Mouse (Mus musculus) lung, postnatal 4 days (tissue): ENCODE data around the gene Fgfrl1.

Experiments
- DNase-seq, 2 experiments: peaks; one replicate each; pipeline ENCODE4 v3.0.0; 2021

The Fgfrl1 gene

DNA sequence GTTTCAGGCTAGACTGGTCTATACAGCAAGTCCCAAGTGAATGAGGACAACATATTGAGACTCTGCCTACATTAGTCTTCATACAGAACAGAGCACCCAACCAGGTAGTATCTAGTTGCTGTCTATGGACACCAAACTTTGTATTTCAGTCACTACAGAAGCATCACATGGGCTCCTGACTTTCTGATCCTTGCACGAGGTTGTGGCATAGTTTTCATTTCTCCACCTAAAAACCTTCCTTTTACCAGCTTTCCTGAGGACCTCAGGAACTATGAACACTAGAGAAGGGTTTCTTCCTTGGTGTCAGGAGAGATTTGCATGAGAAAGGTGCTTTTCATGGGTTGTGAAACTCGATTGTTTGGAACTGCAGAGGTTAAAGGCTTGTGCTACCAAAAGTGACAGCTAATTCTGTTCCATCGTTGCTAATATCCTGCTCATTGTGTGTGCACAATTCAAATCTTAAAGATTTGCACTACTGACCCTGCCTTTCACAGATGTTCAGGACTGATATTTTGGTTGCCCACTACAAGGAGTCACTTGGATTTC lies 23.7 kb upstream of the Fgfrl1 start:
- no peak for DNase-seq

DNA sequence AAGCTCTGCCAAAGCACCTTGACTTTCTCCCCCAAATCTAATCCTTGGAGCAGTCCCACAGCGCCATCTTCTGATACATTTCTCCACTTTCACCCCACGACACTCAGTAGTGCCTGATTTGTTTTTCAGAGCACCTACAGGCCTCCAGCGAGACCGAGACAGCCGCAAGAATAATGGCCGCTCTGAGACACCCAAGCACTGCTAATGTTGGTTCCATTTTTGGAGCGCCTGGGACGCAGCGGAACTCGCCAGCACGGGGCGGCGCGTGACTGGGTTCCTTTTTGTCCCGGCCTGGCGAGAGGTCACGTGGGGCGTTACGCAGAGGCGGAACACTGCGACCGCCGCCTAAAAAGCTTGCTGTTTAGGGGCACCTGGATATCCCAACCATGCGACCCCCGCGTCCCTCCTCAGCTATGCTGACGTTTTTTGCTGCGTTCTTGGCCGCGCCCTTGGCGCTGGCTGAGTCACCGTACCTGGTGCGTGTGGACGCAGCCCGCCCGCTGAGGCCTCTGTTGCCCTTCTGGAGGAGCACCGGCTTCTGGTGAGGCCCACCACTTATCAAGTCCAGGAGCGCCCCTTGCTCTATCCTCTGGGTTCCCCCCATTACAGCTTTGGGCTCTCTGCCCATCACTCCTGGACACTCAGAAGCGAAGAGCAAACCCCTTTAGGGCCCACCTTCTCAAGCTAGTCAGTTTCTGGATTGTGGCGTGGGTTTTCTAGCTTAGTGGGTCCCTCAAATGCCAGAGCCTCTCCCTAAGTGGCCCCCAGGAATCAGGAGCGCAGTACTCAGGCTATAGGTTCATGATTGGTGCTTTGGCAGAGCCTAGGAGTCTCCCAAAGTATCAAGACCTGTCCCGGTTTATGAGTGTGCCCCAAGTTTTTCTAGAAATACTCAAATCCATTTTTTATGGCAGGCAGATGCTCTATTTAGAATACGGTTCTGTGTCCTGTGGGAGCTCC lies 22.9 kb upstream of the Fgfrl1 start, which contains the start of gene Dgkq:
TSS of gene Dgkq (minus strand) at position 696 of the 960 bp plus-strand sequence.
- peak; percentile 90 to 91 for DNase-seq

GRCm38 (mm10) chr5:108669986-108670385 lies 22.2 kb upstream of the Fgfrl1 start:
- no peak for DNase-seq

DNA sequence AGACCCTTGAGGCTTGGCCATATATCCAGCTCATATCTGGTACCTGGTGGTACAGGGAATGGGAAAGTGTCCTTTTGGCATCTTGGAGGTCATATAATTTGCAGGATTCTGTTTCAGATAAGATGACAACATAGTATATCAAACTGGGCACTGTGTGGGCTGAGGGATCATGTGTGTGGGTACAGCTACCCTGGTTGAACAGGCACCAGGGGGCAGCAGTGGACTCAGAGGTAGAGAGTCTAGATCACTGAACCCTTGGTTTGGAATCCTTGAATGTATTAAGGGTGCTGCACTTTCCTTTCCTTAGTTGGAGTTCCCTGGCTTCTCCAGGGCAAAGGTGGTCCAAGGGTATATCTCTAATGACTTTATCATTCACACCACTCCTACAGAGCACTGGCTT lies 21.4 kb upstream of the Fgfrl1 start:
- peak in 1 of 2 experiments; percentile 42 for DNase-seq

DNA sequence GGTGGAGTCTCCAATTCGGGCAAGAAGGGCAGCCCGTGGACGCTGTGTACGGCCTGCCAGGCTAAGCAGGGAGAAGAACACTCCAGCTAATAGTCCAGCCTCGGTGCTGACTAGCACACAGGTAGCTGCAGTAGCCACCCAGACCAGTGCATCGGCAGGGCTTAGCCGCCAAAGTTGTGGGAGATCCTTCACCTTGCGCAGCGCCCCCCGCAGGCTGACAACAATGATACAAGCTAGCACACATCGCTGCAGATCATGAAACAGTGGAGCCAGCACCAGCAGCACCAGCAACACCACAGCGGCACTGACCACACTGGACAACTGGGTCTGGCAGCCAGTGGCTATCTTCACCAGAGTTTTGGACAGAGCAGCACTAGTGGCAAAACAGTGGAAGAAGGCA lies 20.4 kb upstream of the Fgfrl1 start:
- DNase-seq = no peak

GRCm38 (mm10) chr5:108674624-108675023 lies 17.6 kb upstream of the Fgfrl1 start:
- no peak for DNase-seq

DNA sequence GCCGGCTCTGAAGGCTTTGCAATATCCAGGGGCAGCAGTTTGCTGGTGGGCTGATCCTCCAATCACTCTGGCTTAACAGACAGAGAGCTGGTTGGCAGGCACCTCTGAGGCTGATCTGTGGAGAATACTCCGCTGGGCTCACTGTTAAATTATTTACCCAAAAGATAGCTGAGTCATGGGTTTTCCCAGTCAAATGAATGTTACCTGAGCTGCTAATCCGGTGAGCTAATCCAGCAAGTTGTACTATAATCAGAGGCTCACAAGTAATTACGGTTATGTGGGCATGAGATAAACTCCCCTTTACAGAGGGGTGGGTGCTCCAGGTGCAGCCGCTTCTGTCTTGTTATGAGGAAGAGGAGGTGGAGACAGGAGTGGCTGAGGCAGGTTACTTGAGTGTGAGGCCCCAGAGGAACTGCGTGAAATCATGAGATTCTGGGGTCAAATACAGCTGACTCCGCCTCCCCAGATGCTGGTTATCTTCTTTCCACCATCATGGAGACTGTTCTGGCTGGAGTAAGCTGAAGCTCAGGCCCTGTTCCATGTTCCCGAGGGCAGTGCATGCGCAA lies 16.8 kb upstream of the Fgfrl1 start, which contains the start of gene Slc26a1:
TSS of gene Slc26a1 (minus strand) at position 319 of the 566 bp plus-strand sequence.
- DNase-seq = no peak

- DNase-seq = no peak
Measured at GRCm38 (mm10) chr5:108676772-108677498, 15.2 kb upstream of the Fgfrl1 start.

DNA sequence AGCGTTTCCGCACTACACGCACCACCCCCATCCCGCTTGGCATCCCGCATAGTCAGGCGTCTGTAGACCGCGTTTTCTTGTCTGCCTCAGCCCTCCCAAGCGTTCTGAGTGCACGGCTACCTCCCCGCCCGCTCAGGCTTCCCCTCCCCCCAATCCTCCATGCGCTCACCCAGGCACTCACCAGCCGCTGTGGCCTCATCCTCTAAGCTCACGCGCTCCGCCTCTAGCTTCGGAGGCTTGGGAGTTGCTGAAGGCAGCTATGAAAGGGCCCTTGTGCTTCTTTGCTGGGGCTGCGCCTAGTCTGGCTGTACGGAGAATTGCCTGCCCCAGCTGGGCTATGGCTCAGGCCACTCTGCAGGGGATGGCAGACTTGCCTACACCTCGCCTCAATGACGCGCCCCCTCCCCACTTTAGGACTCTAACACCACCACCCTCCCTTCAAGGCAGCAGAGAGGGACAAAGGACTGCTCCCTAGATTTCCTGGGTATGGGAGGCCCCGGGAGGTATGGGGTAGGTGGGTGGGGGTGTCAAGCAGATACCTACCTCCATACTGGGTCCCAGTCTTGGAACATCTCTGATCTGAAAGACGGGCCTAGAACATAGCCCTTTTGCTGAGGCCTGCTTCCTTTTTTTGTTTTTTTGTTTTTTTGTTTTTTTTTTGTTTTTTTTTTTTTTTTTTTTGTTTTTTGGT lies 14.4 kb upstream of the Fgfrl1 start:
- peak; percentile 63 to 70 for DNase-seq

GRCm38 (mm10) chr5:108678296-108678854 lies 13.8 kb upstream of the Fgfrl1 start:
- DNase-seq = no peak

DNA sequence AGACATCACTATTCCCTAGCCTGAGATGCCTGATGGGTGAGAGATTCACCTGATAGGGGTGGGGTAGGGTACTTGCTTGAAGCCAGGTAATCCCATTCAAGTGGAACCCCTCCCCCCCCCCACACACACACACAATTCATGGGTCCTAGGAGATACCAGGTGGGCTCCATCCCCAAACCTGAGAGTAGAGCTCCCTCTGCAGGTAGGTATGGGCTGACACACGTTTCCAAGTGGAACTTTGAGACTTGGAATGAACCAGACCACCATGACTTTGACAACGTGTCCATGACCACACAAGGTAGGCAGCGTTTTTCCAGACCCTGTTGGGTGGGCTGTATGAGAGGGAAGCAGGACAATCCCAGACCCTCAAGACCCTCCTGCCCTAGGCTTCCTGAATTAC lies 12.3 kb upstream of the Fgfrl1 start:
- no peak for DNase-seq

GRCm38 (mm10) chr5:108680871-108681270 lies 11.3 kb upstream of the Fgfrl1 start:
- no peak for DNase-seq

- DNase-seq = no peak
Measured at GRCm38 (mm10) chr5:108689091-108689490, 3.1 kb upstream of the Fgfrl1 start.

DNA sequence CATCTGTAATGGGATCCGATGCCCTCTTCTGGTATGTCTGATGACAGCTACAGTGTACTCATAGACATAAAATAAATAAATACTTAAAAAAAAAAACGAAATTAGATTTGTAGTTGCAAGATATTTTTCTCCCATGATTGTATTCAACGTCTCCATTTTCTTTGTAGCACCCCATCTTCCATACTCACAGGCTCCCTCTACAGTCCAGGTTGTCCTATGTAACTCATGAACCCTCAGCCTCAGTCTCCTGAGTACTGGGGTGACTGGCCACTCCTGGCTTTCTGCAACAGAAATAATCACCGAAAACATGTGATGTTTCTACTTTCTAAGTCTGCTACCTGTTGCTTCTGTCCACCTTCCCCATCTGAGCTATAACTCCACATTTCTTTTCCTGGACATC lies 1.0 kb upstream of the Fgfrl1 start:
- DNase-seq = no peak

DNA sequence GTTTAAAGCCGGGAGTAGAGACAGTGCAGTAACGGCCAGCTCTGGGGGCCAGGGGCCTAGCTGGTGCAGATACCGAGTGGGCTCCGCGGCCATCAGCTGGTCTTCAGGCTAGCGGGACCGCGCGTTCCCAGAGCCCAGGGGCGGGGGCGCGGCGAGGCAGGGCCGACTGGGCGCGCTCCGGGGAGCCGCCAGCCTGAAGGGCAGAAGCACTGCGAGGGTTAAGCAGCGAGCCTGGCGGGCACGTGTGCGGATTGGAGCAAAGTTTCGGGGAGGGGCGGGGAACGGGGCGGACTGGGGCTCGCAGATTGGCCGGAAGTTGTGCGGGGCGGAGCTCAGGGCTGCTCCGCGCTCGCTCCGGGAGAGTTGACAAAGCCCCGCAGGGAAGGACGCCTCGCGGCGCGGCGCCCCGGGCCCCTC lies 1.7 kb downstream of the Fgfrl1 start:
- DNase-seq = peak; percentile 91 to 93

GRCm38 (mm10) chr5:108694352-108695261 lies 2.4 kb downstream of the Fgfrl1 start:
- DNase-seq = peak; percentile 51 to 57

DNA sequence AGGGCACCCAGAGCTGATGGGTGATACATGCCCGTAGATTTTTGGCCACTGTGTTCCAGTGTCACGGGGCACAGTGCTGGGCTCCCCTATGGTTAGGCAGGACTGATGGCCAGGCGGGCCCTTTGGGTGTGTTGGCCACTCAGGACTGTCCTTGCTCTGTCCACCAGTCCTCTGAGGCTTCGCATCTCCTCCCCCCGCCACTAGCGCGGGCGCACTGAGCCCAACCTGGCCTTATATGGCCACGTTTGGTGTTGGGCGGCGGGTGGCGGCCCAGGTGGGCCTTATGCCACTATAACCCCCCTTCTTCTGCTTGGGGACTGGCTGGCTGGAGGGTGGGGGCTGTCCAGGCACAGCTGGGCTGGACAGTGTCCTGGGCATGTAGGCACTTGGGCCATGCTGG lies 3.7 kb downstream of the Fgfrl1 start:
- no peak for DNase-seq

DNA sequence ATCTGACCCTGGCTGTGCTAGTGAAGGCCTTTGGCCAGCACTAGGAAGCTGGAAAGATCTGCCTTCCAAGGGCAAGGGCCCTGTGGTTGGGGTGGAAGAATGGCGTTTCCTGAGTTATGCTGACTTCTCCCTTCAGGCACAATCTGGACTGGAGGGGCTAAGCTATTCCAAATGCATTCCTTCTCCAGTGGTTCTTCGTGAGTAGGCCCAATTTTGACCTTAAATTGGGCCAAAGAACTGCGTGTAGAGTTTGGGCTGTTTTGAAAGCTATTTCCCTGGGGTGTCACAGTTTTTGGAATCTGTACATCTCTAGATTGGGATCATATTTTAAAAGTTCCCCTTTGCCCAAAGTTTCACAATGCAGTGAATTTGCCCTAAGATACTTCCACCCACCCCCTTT lies 4.4 kb downstream of the Fgfrl1 start:
- no peak for DNase-seq

DNA sequence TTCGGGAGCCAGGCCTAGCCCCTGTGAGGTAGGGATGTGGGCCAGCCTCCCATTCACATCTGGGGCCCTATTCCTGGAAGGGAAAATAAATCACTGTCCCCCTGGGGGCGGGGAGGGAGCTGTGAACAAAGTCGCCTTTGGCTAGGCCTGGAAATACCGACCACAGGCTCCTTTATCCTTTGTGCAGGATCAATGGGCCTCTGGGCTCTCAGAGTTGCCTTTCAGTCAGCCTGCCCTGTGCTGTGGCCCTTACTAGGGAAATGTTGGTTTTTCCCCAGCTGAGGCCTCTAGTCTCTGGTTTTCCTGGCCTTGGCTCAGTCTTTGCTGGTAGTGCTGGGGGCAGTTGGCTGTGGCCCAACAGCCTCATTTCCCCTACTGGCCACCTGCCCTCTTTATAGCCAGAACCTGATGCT lies 5.2 kb downstream of the Fgfrl1 start:
- no peak for DNase-seq

GRCm38 (mm10) chr5:108700346-108700745 lies 8.2 kb downstream of the Fgfrl1 start:
- DNase-seq = no peak
